Mouse (Mus musculus) bone marrow, adult 2 months (tissue): ENCODE data around the gene Cfap97d1.

Source experiments
- CTCF ChIP-seq: fragments of 200-500 bp; IDR thresholded peaks from 2 replicates; pipeline ENCODE4 v1.5.1; 2011; ENCODE audit warnings: low read length, control low read depth; ENCODE audit not compliant: control insufficient read depth, insufficient read depth
- POLR2A ChIP-seq: fragments of 200-500 bp; IDR thresholded peaks from 2 replicates; pipeline ENCODE4 v1.6.1; 2011; ENCODE audit warnings: low read depth, mild to moderate bottlenecking, control low read depth, low read length, borderline replicate concordance; ENCODE audit not compliant: control insufficient read depth

DNA sequence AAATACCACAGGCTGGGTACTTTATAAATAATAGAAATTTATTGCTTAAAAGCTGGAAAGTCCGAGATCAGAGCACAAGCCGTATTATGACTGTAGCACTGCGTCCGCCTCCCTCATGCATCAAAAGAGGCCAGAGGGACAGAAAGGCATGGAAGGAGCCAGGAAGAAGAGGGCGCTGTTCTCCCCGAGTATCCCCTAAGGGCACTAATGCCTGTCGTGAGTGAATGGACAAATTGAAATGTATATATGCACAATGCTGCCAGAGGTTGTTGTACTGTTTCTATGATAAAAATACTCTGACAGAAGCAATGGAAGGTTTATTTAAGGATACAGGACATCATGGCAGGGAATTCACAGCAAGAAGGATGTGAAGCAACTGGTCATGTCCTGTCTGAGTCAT is 45.9 kb downstream of the Cfap97d1 start:
- no peak for TF ChIP-seq CTCF
- TF ChIP-seq POLR2A: no peak
